Mouse (Mus musculus): ENCODE measurements around the gene Clic6.

GRCm38 (mm10) chr16:92525919-92526318, 40.4 kb downstream of the Clic6 start:
- no peak for TF ChIP-seq CTCF (IDR thresholded peaks at IDR 0.05; ENCODE audit: extremely low read depth, insufficient read depth, insufficient read length, insufficient replicate concordance)
- TF ChIP-seq POLR2A (IDR thresholded peaks at IDR 0.05; ENCODE audit: low read depth, low read length): no peak
